In genomic region chr12:15815170-15815575, GRCm38 (mm10) we compare ENCODE assay signal across 8 mouse cellular contexts. TPM values are rescaled to one million over a fixed set of nuclear protein-coding genes. Genes with fewer than 3 reads are reported as not detected.
DNase-seq lines count a peak whose midpoint lies in the region; ATAC-seq and TF ChIP-seq lines count a peak whose summit lies in the region.

No protein-coding gene starts in this region.

- WGBS in heart, embryonic 14.5 days: under 1% methylated on average over 23 of the region's 23 CpGs

- TF ChIP-seq CTCF in C2C12 (IDR thresholded peaks at IDR 0.05; ENCODE audit: control insufficient read depth, insufficient read depth, insufficient read length): no peak

- peaks cover 9 to 34% of the 10 kb centered on the region in 2 experiments for H3K4me1 ChIP-seq in heart, embryonic 14.5 days (ENCODE audit: control insufficient read depth in 2 of 2, insufficient read depth in 2 of 2, low read length in 2 of 2)

- H3K36me3 ChIP-seq in C2C12 (ENCODE audit: control insufficient read depth, insufficient read depth): no peaks in the 10 kb centered on the region
- H3K36me3 ChIP-seq in heart, embryonic 14.5 days (ENCODE audit: control insufficient read depth, insufficient read depth, low read length): peaks cover 5% of the 10 kb centered on the region; the same call in 1 of the 2 replicates

- H3K27me3 ChIP-seq in C2C12 (ENCODE audit: control insufficient read depth, insufficient read depth, insufficient read length): no peaks in the 10 kb centered on the region
- no peaks in the 10 kb centered on the region for H3K27me3 ChIP-seq in heart, embryonic 14.5 days (ENCODE audit: control insufficient read depth, insufficient read depth, low read length)

- peak; percentile 61 for DNase-seq in adrenal gland, adult 2 months
- no peak for DNase-seq in adrenal gland, postnatal 4 days (ENCODE audit: low spot score in 2 of 2)
- peak; percentile 77 for DNase-seq in embryo, embryonic 11 days
- peak; percentile 56 for DNase-seq in kidney, postnatal 14 days
- peak; percentile 54 for DNase-seq in lung, postnatal 14 days
- peak; percentile 52 for DNase-seq in right cerebral cortex, postnatal 4 days

- no peak for ATAC-seq in heart, embryonic 14.5 days (ENCODE audit: insufficient number of reproducible peaks, insufficient read depth, low FRiP score, low read depth)

- H3K9me3 ChIP-seq in heart, embryonic 14.5 days (ENCODE audit: control insufficient read depth, low read length): no peaks in the 10 kb centered on the region

- peak overlapping the region; percentile 88 for H3K9ac ChIP-seq in heart, embryonic 14.5 days (ENCODE audit: low read length)

- H3ac ChIP-seq in C2C12 (ENCODE audit: control insufficient read depth, insufficient read length, low read depth): peak overlapping the region; percentile 90

- H3K79me3 ChIP-seq in C2C12 (ENCODE audit: low read depth): peaks cover 3% of the 10 kb centered on the region

- H3K4me3 ChIP-seq in C2C12 (ENCODE audit: insufficient read depth, poor library complexity, severe bottlenecking): peak overlapping the region; percentile 79
- peak overlapping the region; percentile 67 to 77 for H3K4me3 ChIP-seq in heart, embryonic 14.5 days (ENCODE audit: control insufficient read depth in 1 of 2, insufficient read depth in 1 of 2, low read depth in 1 of 2, low read length in 2 of 2)

- peak overlapping the region; percentile 80 for H3K4me2 ChIP-seq in heart, embryonic 14.5 days (ENCODE audit: low read length)

- peaks cover 34% of the 10 kb centered on the region for H3K79me2 ChIP-seq in C2C12 (ENCODE audit: control insufficient read depth, insufficient read depth)

- H3K27ac ChIP-seq in heart, embryonic 14.5 days (replicated peaks in 1 of 2; ENCODE audit: control insufficient read depth in 1 of 2, insufficient read depth in 1 of 2, low read depth in 2 of 2, low read length in 2 of 2): peak overlapping the region; percentile 97 to 98

TF ChIP-seq in C2C12, 6 proteins besides CTCF, POLR2A, EP300 and RAD21:
- TF ChIP-seq MYOD1 (IDR thresholded peaks at IDR 0.05; ENCODE audit: control insufficient read depth, insufficient read length, low read depth) (no peak), MYOG (IDR thresholded peaks at IDR 0.05; ENCODE audit: control insufficient read depth, extremely low read depth, insufficient read length) (no peak), USF1 (IDR thresholded peaks at IDR 0.05; ENCODE audit: low read depth) (no peak), CEBPB (IDR thresholded peaks at IDR 0.05; ENCODE audit: low read depth) (no peak), MAX (IDR thresholded peaks at IDR 0.05) (no peak), FOSL1 (IDR thresholded peaks at IDR 0.05; ENCODE audit: insufficient read depth, low read length, poor library complexity, severe bottlenecking) (no peak)

RNA-seq across cellular contexts. Expression of gene Trib2, which starts 1.5 kb away (rescaled TPM):
- total RNA-seq in adrenal gland, adult 2 months (2021): 10 to 100 TPM; 10.7 to 16.3 TPM
- 8.8 and 10.5 TPM in 2 replicates for polyA plus RNA-seq in adrenal gland, adult 2 months (2012; rRNA removed)
- 10 to 100 TPM; 25.6 to 27.4 TPM for total RNA-seq in adrenal gland, postnatal 4 days (2021)
- 1.8 TPM for polyA plus RNA-seq in C2C12 (2012; fragmentation: generic; extraction: Trizol)
- polyA plus RNA-seq in heart, embryonic 14.5 days (2014; fragmentation: Nextera tagmentation; extraction: Ambion mirVana): 55.5 and 62.3 TPM in 2 replicates

Comparison
In these comparisons a context has a peak if more than half of its experiments do, and no peak if none do; other contexts are left out.
1. DNase-seq: peak in adrenal gland, adult 2 months (single experiment), embryo, embryonic 11 days (single experiment), kidney, postnatal 14 days (single experiment), lung, postnatal 14 days (single experiment) and right cerebral cortex, postnatal 4 days (single experiment); none in adrenal gland, postnatal 4 days (0 of 2).